Mouse (Mus musculus): Measurements from ENCODE around the gene Fgf4. TPM values are rescaled to one million over a fixed set of nuclear protein-coding genes. Genes with fewer than 3 reads are reported as not detected.

Gene Fgf4
- polyA plus RNA-seq, 1 experiment from 2014 or later = not detected

GRCm38 (mm10) chr7:144912897-144913296 is 65.7 kb downstream of the Fgf4 start:
- 86% methylated on average over 4 of the region's 4 CpGs for WGBS (ENCODE audit: insufficient replicate concordance)

DNA sequence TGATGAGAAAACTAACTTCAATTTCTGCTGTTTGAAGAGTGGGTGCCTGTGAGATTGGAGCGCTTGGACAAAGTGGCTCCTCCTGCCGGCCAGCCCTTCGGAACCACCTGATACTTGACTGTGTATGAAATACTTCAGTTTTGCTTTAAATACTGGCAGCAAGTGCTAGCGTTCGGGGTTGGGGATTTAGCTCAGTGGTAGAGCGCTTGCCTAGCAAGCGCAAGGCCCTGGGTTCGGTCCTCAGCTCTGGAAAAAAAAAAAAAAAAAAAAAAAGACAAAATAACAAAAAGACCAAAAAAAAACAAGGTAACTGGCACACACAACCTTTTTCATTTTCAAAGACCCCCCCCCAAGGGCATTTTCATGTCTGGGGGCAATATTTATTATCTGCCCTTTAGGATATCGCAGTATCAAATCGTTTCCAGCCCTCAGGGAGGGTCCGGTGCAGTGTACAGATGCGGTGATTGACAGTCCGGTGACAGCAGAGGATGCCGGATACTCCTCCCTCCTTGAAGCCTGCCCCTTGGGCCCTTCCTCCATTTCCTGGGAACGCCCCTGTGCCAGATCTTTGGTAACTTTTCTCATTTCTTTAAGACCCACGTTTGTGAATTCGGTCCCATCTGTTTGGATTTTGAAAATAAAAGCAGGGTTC is 67.3 kb downstream of the Fgf4 start:
- peak overlapping the region; percentile 82 for H3K4me2 ChIP-seq (ENCODE audit: low read depth, low read length)
- DNase-seq = no peak
- peaks cover 9% of the 10 kb centered on the region for H3K4me1 ChIP-seq (ENCODE audit: insufficient read depth)
- H3K27ac ChIP-seq (ENCODE audit: low read depth) = peak overlapping the region; percentile 63; the same call in 1 of the 2 replicates
- peak overlapping the region; percentile 67 for H3K4me3 ChIP-seq (ENCODE audit: low read depth, low read length)
- peak; percentile 91 for ATAC-seq
- WGBS (ENCODE audit: insufficient replicate concordance) = 8% methylated on average over 17 of the region's 17 CpGs
- TF ChIP-seq EP300 (IDR thresholded peaks at IDR 0.05; ENCODE audit: low read depth) (no peak), CTCF (IDR thresholded peaks at IDR 0.05; ENCODE audit: low read depth) (peak; percentile 29; the same call in 1 of the 2 replicates)
- peaks cover 16% of the 10 kb centered on the region for H3K36me3 ChIP-seq (replicated peaks; ENCODE audit: insufficient read depth, low read length)
- H3K9ac ChIP-seq (replicated peaks) = peak overlapping the region; percentile 77; the same call in 1 of the 2 replicates
- H3K9me3 ChIP-seq (ENCODE audit: low read length) = no peaks in the 10 kb centered on the region
- H3K27me3 ChIP-seq (ENCODE audit: insufficient read depth, low read length) = no peaks in the 10 kb centered on the region

More at GRCm38 (mm10) chr7:144912897-144913296, 65.7 kb downstream of the Fgf4 start:
- no peak overlapping the region for H3K4me3 ChIP-seq (ENCODE audit: low read depth, low read length)
- H3K27ac ChIP-seq (ENCODE audit: low read depth) = no peak overlapping the region
- peaks cover 4% of the 10 kb centered on the region; the same call in 1 of the 2 replicates for H3K36me3 ChIP-seq (replicated peaks; ENCODE audit: insufficient read depth, low read length)
- no peak for TF ChIP-seq CTCF (IDR thresholded peaks at IDR 0.05; ENCODE audit: low read depth)
- TF ChIP-seq EP300 (IDR thresholded peaks at IDR 0.05; ENCODE audit: low read depth) = no peak
- no peak overlapping the region for H3K4me2 ChIP-seq (ENCODE audit: low read depth, low read length)
- no peaks in the 10 kb centered on the region for H3K9me3 ChIP-seq (ENCODE audit: low read length)
- peaks cover 9% of the 10 kb centered on the region for H3K4me1 ChIP-seq (ENCODE audit: insufficient read depth)
- ATAC-seq (no peak), DNase-seq (no peak)
- 0 out of 2 replicates have a peak, but pooled peaks cover 2% of the 10 kb centered on the region for H3K27me3 ChIP-seq (ENCODE audit: insufficient read depth, low read length)
- no peak overlapping the region for H3K9ac ChIP-seq (replicated peaks)

Other genes starting within 250 kb of the Fgf4 start
- 0.47 and 1.1 TPM in 2 replicates for gene Ano1, start 95.4 kb upstream of the Fgf4 start, polyA plus RNA-seq (2015; fragmentation: Nextera tagmentation; extraction: Ambion mirVana)
- gene Fgf3, start 9.3 kb upstream of the Fgf4 start, polyA plus RNA-seq (2015; fragmentation: Nextera tagmentation; extraction: Ambion mirVana) = not detected in 2 replicates
- gene Fgf15, start 49.2 kb downstream of the Fgf4 start, polyA plus RNA-seq (2015; fragmentation: Nextera tagmentation; extraction: Ambion mirVana) = not detected in 2 replicates
- 6.3 and 7.0 TPM in 2 replicates for gene LTO1, start 67.7 kb downstream of the Fgf4 start, polyA plus RNA-seq (2015; fragmentation: Nextera tagmentation; extraction: Ambion mirVana)
- 10.1 TPM in 2 replicates for gene Ccnd1, start 92.6 kb downstream of the Fgf4 start, polyA plus RNA-seq (2015; fragmentation: Nextera tagmentation; extraction: Ambion mirVana)